Mouse (Mus musculus): Measurements from ENCODE around the gene Lrrc71.

The Lrrc71 gene

DNA sequence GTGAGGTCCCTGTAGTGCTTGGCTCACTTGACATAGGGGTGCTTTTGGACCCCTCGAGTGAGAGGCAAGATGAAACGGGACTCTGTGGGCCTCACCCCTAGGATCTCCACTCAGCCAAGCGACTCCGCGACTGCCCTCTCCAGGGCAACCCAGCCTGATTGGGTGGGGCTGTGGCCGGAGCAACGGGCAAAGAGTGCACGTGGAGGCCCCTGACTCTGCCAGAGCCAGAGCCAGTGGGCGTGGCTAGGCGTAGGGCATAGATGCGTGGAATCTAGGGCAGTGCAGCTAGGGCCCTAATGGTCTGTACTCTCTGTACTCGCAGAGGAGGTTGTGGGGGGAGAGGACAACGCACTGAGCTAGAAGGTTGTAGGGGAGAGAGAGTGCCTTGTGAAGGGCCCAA, at the start of gene Lrrc71:
Lrrc71 (minus strand) TSS at position 195 of the 400 bp plus-strand sequence.
- no peak for DNase-seq (ENCODE audit: low spot score in 2 of 2)

DNA sequence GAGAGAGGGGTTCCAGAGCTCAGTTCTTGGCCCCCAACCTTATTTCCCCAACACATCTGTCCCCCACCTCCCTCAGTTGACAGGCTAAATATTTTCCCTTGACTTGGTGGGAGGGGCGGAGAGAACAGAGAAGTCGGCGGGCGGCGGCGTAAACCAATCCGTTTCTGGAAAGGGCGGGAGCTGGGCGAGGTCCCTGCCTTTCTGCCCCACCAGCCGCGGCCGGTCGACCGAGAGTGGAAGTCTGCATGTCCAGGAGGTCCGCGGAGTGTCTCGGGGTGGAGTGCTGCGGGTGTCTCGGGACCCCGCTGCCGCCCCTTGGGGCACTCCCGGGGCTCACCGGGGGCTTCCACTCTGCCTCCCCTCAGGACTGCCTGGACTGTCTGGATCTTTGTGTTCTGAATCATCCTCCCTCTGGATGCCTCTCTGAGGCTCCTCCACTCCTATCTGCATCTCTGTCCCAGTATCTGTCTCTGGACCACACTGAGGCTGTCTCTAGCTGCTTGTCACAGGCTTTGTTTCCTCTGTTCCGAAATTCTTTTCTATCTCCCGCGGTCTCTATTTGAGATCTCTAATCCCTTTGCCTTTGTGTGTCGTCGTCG, 48.4 kb upstream of the Lrrc71 start, which contains the start of gene Insrr:
Insrr (plus strand) TSS at position 216 of the 599 bp plus-strand sequence.
- DNase-seq (ENCODE audit: low spot score in 2 of 2): peak in 1 of 2 experiments; percentile 30

DNA sequence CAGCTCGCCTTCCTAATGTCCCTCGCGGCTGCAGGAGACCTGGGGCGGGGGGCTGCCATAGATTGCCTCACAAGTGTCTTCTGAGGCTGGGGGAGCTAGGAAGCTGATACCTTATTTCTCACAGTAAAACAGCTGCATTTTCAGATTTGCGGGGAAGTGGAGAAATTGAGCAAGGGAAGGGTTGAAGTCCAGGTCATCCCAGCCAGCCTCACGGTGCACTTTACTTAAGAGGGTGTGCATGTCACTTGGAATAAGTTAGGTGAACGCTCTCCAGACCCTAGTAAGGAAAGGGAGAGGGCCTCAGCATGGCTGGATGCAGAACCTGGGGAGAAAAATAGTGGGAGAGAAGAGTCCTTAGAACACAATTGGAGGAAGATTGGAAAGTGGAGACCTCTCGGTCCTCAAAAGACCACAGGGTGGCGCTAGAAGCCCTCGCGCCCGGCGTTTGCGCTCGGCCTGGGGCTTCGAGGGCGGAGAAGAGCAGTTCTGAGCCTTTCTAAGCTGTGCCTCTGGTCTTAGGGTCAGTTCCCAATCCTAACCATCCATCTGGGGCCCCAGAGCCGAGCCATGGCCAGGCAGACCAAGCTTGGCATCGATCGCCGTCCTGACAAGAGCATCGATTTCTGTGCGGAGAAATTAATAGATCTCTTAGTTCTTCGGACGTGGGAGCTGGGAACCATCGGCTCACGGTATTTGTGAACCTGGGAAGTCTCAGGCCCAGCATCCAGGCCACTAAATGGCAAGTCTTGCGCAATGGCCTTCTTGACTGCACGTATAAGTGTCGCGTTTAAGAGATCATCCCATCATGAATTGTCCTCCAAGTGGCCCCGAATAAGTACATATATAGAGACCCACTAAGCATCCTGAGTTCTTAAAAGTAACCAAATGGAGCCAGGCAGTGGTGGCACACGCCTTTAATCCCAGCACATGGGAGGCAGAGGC, 47.2 kb upstream of the Lrrc71 start:
- DNase-seq (ENCODE audit: low spot score in 2 of 2): peak; percentile 13 to 63

DNA sequence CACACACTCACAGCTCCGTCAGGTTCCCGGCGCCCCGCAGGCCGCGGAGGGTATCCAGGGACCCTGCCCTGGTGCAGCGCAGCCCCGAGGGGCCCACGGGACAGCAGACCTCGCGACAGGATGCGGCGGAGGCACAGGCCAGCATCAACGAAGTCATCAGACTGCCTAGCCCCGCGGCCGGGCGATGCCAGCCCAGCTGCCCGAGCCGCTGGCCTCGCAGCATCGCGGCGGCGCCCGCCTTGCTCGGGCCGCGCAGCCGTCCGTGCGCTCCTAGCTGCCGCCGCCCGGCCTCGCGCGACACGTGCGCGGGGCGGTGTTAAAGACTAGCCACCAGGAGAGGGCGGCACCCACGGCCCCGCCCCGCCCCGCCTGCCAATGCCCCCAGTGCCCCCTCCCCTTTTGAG, 46.5 kb upstream of the Lrrc71 start, which contains the start of gene Ntrk1:
Ntrk1 (minus strand) TSS at position 241 of the 404 bp plus-strand sequence.
- DNase-seq (ENCODE audit: low spot score in 2 of 2): no peak

DNA sequence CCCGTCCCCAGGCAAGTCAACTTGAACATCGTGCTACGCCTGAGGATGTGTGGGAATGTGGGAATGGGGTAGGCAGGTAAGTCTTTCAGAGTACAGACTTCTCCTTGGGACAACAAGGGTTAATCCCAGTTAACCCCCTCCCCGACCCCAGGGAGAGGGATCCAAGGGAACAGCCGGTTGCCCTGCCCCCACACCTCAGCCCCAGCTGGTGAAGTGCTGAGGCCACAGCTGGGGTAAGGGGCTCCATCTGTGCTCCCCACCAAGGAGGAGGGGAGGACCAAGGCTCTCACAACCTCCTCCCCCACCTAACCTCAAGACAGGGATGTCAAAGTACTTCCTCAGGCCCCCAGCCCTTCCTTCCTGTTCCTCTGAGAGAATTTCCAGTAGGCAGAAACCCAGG, 41.3 kb upstream of the Lrrc71 start:
- DNase-seq (ENCODE audit: low spot score in 2 of 2): no peak

DNA sequence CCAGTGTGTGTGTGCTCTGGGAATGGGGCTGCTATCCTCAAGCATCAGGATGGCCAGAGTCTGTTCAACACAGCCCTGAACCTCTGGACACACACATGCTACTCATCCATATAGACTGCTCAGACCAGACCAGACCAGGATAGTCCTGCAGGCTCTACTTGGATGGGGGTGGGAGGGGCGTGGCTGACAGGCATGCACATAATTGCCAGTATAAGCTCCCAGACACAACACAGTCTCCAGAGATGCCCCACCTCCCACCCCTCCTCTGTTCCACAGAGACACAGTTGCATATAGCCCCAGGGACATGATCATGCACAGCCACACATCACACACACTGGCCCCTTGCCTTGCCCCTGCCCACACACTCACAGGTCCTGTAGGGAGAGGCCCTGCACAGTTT, 40.8 kb upstream of the Lrrc71 start:
- no peak for DNase-seq (ENCODE audit: low spot score in 2 of 2)

DNA sequence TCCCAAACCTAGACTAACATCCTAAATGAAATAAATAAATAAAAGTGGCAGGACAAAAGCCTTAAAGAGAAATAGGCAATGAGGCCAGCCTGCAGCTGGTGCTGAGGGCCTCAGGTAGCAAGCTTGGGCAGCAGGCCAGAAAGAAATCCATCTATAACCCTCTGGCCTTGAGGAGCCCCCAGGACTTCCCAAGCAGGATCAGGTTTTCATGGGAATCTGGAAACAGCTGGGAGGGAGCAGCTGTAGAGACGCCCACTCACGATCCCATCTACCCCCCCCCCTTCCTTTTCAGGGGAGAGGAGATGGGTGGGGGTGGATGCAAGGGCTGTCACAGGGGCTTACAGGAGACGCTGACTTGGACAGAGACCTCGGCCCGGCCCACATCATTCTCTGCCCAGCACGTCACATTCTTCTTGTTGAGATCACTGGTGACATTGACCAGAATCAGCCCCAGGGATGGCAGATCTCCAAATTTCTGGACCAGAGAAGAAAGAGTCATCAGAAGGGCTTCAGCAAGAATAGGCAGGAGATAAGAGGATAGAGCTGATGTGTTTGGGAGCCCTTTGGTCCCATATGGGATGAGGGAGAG, 37.3 kb upstream of the Lrrc71 start:
- no peak for DNase-seq (ENCODE audit: low spot score in 2 of 2)

DNA sequence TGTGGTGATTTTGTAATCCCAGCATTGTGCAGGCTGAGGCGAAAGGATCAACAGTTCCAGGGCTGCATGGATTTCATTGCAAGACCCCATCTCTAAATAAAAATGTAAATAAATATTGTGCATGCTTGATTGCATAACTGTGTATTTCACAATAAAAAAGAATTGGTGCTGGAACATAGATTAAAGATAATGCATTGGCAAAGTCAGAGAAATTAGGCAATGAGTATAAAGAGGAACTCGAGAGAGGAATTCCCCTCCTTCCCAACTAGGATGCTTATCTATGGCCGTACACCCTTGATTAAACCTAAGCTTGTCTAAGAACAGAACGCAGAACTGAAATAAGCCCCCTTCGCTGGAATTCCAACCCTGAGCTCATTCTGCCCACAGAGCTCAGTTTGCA, 36.7 kb upstream of the Lrrc71 start:
- DNase-seq (ENCODE audit: low spot score in 2 of 2): no peak

DNA sequence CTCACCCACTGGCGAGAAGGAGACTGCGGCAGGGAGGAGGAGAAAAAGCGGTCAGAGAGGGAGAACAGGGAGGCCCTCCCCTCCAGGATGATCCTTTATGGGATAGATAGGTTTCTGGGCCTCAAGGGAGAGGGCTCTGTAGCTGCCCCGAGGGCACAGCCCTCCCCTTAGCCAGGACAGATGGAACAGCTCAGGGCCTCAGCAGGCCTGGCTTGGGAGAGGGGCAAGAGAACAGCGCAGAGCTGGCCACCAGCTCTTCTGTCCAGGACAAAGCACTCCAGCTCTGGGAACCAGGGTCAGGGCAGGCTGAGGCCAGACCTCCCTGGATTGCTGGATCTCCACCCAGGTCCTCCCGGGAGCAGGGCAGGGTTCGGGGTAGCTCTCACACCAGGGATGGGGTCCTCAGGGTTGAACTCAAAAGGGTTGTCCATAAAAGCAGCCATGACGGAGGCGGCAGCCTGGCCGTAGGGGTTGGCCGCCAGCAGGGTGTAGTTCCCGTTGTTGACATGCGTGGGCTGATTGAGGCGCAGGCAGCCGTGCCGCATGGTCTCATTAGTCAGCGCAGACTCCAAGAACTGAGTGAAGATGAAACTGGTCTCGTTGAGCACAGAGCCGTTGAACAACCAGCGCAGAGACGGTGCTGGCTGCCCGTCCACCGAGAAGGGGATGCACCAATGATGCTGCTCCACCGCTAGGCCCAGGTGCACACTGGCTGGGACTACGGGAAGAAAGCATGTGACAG, 35.0 kb upstream of the Lrrc71 start:
- no peak for DNase-seq (ENCODE audit: low spot score in 2 of 2)

DNA sequence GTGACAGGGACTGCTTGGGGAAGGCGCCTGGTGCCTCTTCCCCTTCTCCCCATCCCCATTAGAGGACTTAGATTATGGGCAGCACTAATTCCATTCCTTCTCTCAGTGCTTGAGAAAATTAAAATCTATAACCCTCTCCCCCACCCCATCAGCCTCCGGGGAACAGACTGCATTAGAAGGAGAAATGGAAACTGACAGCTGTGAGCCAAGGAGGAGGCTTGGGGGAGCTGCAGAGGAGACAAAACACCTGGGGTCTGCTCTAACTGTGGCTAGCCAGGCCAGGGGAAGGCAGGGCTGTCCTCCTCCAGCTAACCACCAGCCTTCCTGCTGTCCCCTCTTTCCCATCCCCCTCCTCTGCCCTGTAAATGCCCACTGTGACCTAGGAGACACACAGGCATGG, 30.7 kb upstream of the Lrrc71 start:
- no peak for DNase-seq (ENCODE audit: low spot score in 2 of 2)

DNA sequence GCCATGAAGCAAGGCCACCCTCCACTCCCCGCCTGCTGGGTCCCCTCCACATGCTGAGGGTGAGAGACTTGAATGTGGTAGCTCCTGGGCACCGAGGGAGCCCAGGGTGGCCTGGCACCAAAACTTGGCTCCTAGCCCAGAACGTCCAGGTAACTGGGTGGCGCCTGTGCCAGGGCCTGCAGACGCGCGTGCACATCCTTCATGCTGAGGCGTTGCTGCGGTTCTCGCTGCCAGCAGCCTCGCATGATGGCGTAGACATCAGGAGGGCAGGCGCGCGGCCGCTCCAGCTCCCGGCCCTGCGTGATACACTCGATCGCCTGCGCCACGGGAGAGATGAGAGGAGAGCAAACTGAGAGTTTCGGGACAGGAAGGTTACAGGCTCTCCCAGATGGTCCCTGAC, 29.9 kb upstream of the Lrrc71 start:
- no peak for DNase-seq (ENCODE audit: low spot score in 2 of 2)

DNA sequence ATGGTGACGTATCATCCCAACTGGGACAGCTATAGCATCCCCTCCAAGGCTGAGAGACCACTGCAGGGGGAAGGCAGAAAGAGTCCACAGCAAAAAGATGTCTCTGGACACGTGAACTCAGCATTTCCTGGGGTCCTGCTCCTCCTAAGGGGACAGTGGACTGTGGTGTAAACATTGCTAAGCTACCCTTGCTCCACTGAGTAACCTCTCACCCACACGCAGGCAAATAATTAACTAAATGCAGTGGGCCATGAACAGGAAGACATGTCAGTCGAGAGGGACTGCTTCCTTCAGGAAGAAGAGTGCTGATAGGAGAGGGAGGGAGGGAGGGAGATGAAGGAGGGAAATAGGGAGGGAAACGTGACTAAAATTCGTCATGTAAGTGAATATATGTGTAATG, 22.7 kb upstream of the Lrrc71 start:
- no peak for DNase-seq (ENCODE audit: low spot score in 2 of 2)

DNA sequence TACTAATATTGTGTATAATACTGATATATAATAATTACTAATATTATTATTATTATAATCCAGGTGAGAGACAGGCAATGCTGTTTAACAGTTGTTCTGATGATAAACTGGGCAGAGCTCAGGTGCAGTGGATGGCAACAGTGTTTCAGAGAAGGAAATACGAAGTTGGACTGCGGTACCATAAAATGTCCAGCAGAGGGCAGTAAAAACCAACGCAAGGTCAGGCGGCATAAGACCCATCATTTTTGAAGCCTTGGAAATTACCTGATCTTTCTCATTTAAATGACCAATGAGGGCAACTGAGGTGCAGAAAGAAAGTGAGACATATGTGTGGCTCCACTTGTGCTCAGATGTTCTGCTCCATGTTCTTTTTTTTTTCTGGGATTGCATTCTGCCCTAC, 21.9 kb upstream of the Lrrc71 start:
- DNase-seq (ENCODE audit: low spot score in 2 of 2): peak in 1 of 2 experiments; percentile 58

DNA sequence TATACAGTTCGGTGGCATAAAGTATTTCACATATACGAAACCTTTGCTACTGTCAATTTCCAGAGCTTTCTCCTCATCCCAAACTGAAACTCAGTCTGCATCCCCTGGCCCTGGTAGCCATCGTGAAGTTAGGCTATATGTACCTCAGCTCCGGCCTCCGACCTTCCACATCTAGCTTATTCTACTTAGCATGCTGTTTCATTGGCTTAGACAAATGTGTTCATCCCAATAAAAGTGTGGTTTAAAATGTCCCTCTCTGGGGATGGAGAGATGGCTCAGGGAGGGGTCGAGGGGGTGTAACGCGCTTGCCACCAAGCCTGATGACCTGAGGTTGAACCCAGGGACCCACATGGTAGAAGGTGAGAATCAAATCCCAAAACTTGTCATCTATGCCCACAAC, 21.1 kb upstream of the Lrrc71 start:
- no peak for DNase-seq (ENCODE audit: low spot score in 2 of 2)

DNA sequence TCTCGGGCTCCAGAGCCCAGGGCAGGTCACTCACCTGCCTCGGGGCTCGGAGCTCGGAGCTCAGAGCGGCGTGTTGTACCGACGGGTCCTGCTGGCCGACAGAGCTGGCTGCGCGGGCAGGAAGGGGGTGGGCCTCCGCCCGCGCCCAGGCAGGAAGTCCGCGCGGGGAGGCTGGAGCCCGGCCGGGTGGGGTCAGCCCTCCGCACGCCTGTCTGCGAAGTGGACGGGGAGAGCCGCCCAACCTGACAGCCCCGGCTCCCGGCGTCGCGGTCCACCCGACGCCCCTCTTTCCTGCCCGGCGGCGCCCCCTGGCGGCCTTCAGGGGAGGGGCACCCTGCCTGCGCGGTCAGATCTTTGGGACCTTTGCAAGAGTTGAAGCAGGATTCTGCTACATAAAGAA, 20.4 kb upstream of the Lrrc71 start:
- peak; percentile 57 to 81 for DNase-seq (ENCODE audit: low spot score in 2 of 2)

DNA sequence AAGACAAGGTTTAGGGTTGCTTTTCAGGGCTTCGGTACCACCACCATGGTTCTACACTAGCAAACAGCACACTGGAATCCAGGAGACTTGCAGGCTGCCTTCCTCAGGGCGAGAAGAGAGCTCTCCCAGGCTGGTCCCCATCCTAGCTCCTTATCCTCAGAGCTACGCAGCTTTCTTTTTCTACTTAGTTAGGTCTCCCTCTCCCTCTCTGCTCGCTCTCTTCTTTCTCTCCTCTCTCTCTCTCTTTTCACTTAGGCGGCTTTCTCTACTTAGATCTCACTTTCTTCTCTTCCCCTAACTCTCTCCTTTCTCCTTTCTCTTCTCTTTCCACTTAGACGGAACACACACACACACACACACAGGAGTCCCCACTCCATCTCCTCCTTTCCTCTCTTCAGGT, 20.0 kb upstream of the Lrrc71 start:
- DNase-seq (ENCODE audit: low spot score in 2 of 2): no peak

DNA sequence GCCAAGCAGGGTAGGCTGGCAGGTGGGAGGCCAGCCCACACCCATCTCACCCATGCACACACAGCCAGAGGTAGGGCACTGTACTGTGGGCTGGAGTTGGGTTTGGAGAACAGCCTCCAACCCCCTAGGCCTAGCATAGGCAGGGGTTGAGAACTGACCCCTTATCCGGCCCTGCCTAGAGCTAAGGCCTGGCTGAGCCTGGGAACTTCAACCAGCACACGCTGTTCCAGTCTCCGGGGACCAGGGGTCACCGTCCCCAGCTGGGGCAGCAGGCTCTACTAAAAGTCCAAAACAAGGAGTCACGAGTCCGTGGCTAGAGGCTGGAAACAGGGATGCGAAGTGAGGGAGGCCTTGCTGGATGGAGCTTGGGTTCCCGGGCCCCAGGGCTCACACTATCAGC, 19.3 kb upstream of the Lrrc71 start:
- no peak for DNase-seq (ENCODE audit: low spot score in 2 of 2)

DNA sequence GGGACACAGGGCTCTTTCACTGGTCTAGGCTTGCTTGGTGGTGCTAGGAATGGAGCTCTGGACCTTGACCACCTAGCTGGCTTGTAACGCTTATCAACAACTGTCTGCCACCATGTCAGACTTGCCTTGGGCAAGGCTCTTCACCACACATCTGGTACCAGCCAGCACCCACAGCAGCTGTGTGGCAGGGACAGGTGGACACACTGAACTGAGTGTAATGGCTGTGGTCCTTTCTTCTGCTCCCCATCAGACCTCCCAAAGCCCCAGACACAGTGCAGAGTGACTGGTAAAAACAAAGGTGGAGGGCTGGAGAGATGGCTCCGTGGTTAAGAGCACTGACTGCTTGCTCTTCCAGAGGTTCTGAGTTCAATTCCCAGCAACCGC, 17.9 kb upstream of the Lrrc71 start:
- no peak for DNase-seq (ENCODE audit: low spot score in 2 of 2)

DNA sequence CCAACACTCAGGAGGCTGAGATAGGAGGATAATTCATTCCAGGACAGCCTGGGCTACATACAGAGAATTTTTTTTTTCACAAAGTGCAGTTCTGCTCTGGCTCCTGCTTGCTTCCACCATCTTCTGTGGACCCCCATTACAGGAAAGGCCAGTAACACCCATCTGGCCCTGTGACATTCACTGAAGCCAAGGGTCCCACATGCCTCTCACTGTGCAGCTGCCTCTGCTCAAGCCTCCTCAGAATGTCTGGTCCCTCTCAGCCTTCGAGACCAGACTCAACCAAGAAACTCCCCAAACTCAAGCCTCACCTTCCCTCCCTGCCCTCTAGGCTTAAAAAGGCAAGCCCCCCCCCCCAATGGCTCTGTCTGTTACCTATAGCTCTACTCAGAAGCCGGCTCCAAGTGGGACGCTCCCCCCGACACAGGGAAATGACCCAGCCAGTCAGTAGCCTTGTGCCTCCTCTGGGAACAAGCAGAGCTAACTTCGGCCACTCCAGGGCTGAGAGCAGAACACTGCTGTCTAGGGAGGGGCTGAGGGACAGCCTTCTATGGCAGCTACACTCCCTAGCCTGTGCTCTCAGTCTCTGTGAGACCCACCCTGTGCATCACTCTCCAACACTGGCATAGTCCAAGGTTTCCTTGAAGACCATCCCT, 17.3 kb upstream of the Lrrc71 start:
- no peak for DNase-seq (ENCODE audit: low spot score in 2 of 2)

DNA sequence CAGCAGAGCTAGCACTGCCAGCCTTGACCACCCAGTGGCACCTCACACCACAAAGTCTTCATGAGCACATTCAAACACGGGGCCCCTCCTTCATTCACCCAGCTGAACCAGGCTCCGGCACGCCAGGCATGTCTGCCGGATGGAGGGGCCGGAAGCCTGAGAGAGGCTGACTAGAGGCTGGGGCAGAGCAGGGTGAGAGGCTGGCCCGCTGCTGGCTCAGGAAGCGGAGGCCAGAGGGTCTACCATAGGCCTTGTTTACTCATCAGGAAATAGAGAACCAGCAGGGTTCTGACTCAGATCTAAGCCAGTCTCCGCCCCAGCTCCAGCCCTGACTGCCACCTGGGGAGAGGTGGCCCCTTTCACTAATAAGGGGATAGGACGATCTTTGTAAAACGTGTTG, 16.7 kb upstream of the Lrrc71 start:
- peak; percentile 19 to 72 for DNase-seq (ENCODE audit: low spot score in 2 of 2)

DNA sequence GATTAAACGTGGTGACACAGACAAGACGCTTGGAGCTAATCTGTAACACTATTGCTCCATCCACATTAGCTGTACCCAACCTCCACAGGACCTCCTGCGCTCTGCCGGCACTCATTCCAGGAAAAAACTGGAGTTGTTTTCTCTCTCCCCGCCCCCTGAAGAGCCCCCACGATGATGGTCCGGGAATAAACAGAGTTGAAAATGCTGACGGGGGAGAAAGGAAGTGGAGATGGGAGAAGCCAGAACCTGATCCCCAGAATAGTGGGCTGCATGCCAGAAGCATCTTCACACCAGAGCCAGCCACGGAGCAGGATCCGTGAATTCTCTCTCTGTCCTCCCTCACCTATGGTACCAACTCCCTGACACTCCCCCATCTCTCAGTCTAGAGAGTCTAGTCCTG, 16.1 kb upstream of the Lrrc71 start:
- no peak for DNase-seq (ENCODE audit: low spot score in 2 of 2)

Data from spleen, postnatal 10 days (tissue).